Mouse (Mus musculus) forebrain, embryonic 14.5 days (tissue): ENCODE results near the gene Apoa5. TPM values are rescaled to one million over a fixed set of nuclear protein-coding genes. Genes with fewer than 3 reads are reported as not detected.
"Not testable (repeated sequence)": the region's sequence is repeated elsewhere in the genome, so short reads cannot be mapped to it uniquely, and the experiment has no call there.

Experiments used
- ATAC-seq: fragments of 200-750 bp; cut with Nextera tagmentation; 2 replicates; pipeline ENCODE4 v1.8.0; 2017; ENCODE audit warnings: mild to moderate bottlenecking, moderate library complexity
- DNase-seq: peaks from one replicate; pipeline ENCODE4 v3.0.0-alpha.2; 2015; ENCODE audit warnings: low spot score
- H3K27ac ChIP-seq: fragments of 300-500 bp; sonication (generic); 2 replicates; pipeline ENCODE4 v1.5.1; 2014; ENCODE audit warnings: low read depth, mild to moderate bottlenecking, control low read depth, low read length, moderate library complexity
- H3K27me3 ChIP-seq: fragments of 300-500 bp; sonication (generic); replicated peaks from 2 replicates; pipeline ENCODE4 v1.6.1; 2014; ENCODE audit warnings: low read length, control low read depth, mixed read lengths; ENCODE audit not compliant: control insufficient read depth, insufficient read depth
- H3K36me3 ChIP-seq: fragments of 300-500 bp; sonication (generic); 2 replicates; pipeline ENCODE4 v1.6.1; 2014; ENCODE audit warnings: low read length, control low read depth; ENCODE audit not compliant: control insufficient read depth, insufficient read depth
- H3K4me1 ChIP-seq: fragments of 300-500 bp; sonication (generic); 2 replicates; pipeline ENCODE4 v1.6.1; 2014; ENCODE audit warnings: antibody characterized with exemption, low read length, control low read depth; ENCODE audit not compliant: control insufficient read depth, insufficient read depth
- H3K4me2 ChIP-seq: fragments of 300-500 bp; sonication (generic); 2 replicates; pipeline ENCODE4 v1.6.1; 2014; ENCODE audit warnings: mild to moderate bottlenecking, control low read depth, low read length
- H3K4me3 ChIP-seq: fragments of 300-500 bp; sonication (generic); 2 replicates; pipeline ENCODE4 v1.5.1; 2014; ENCODE audit warnings: low read depth, low read length, control low read depth
- H3K9ac ChIP-seq: fragments of 300-500 bp; sonication (generic); 2 replicates; pipeline ENCODE4 v1.6.1; 2014; ENCODE audit warnings: mild to moderate bottlenecking, low read length, control low read depth, moderate library complexity
- H3K9me3 ChIP-seq: fragments of 300-500 bp; sonication (generic); replicated peaks from 2 replicates; pipeline ENCODE4 v1.6.1; 2016; ENCODE audit warnings: low read length, control low read depth, mixed read lengths; ENCODE audit not compliant: control insufficient read depth
- WGBS: fragments of 180-500 bp; shearing (Covaris S2); extraction: QIAGEN DNeasy Blood & Tissue Kit; methylation state at CpG from one replicate; pipeline ENCODE4 v1.1.7; 2014; 5-methylcytosine and 5-hydroxymethylcytosine counted together
- polyA plus RNA-seq: library from polyadenylated mRNA; unstranded; fragments of >200 nt; fragmentation: Nextera tagmentation; extraction: Ambion mirVana; gene quantifications from 2 replicates; pipeline ENCODE4 v1.2.1, GENCODE M21; 2014

The Apoa5 gene
- polyA plus RNA-seq, 1 experiment from 2014 or later, result not detected

DNA sequence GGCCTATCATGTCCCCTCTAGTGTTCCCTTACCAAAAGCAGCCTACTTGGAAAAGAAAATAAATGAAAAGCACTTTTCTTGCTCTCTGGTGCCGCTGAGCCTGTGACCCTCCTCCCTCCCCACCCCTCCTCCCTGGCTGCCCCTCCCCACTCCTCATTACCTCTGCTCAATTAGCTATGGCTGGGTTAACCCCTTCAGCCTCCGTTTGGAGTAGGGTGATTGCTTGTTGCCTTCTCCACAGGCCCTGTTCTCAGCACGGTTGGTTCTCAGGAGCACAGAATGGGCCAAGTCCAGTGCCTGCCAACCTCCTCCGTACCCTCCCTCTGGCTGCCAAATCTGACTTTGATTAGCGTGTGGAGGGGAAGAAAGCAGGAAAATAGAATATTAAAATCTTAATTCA, 48.0 kb downstream of the Apoa5 start:
- Histone ChIP-seq H3K4me1 (peaks cover 20% of the 10 kb centered on the region), H3K4me3 (no peak overlapping the region), H3K27me3 (no peaks in the 10 kb centered on the region), H3K27ac (0 out of 2 replicates have a peak overlapping the region, but pooled peaks have one; percentile 16), H3K9ac (no peak overlapping the region), H3K4me2 (peak overlapping the region; percentile 22), H3K36me3 (no peaks in the 10 kb centered on the region), H3K9me3 (0 out of 2 replicates have a peak, but pooled peaks cover 2% of the 10 kb centered on the region)
- 2% methylated on average over 5 of the region's 5 CpGs for WGBS
- DNase-seq (peak; percentile 72), ATAC-seq (peak; percentile 57; the same call in 1 of the 2 replicates)

- WGBS, result 15% methylated on average over 8 of the region's 8 CpGs
- DNase-seq, result peak; percentile 60
- ATAC-seq, result peak; percentile 47; the same call in 1 of the 2 replicates
- 0 out of 2 replicates have a peak overlapping the region, but pooled peaks have one; percentile 1 for H3K4me2 ChIP-seq
- H3K9me3 ChIP-seq, result 0 out of 2 replicates have a peak, but pooled peaks cover 2% of the 10 kb centered on the region
- peaks cover 20% of the 10 kb centered on the region for H3K4me1 ChIP-seq
- H3K36me3 ChIP-seq, result no peaks in the 10 kb centered on the region
- H3K9ac ChIP-seq, result no peak overlapping the region
- H3K27ac ChIP-seq, result peak overlapping the region; percentile 33; the same call in 1 of the 2 replicates
- no peaks in the 10 kb centered on the region for H3K27me3 ChIP-seq
- no peak overlapping the region for H3K4me3 ChIP-seq
Measured at GRCm38 (mm10) chr9:46316909-46317308, 48.5 kb downstream of the Apoa5 start.

- no peak overlapping the region for H3K4me2 ChIP-seq
- H3K9ac ChIP-seq, result no peak overlapping the region
- H3K27ac ChIP-seq, result no peak overlapping the region
- DNase-seq (no peak), ATAC-seq (no peak)
- H3K4me3 ChIP-seq, result no peak overlapping the region
- H3K9me3 ChIP-seq, result 0 out of 2 replicates have a peak, but pooled peaks cover 2% of the 10 kb centered on the region
- H3K36me3 ChIP-seq, result no peaks in the 10 kb centered on the region
- H3K27me3 ChIP-seq, result no peaks in the 10 kb centered on the region
- WGBS, result 92% methylated on average over 3 of the region's 3 CpGs
- peaks cover 20% of the 10 kb centered on the region for H3K4me1 ChIP-seq
Measured at GRCm38 (mm10) chr9:46317957-46318356, 49.5 kb downstream of the Apoa5 start.

- WGBS, result 87% methylated on average over 6 of the region's 6 CpGs
- H3K36me3 ChIP-seq, H3K27me3 ChIP-seq, H3K9ac ChIP-seq, H3K27ac ChIP-seq, DNase-seq, ATAC-seq, H3K4me2 ChIP-seq, H3K4me3 ChIP-seq, H3K9me3 ChIP-seq: not testable (repeated sequence)
- peaks cover 20% of the 10 kb centered on the region for H3K4me1 ChIP-seq
Measured at GRCm38 (mm10) chr9:46319886-46320285, 51.5 kb downstream of the Apoa5 start, which contains the start of gene 4931429L15Rik. Gene 4931429L15Rik (minus strand): TSS chr9:46319986.

DNA sequence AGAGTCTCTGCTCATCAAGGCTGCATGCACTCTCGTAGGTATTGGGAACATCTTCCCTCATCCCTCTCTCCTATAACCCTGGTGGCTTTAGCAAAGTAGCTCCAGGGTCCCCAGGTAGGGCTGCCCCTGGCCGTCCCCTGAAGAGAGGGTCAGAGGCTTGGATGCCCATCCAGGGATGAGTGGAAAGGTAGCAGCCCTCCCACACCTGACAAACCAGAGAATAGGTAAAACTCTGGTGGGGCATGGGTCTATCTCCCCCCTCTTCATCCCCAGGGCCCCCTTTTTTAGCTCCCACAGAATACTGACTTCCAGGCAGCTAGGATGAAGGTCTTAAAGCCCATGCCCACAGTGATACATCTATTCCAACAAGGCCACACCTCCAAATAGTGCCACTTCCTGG, 52.0 kb downstream of the Apoa5 start:
- Histone ChIP-seq H3K4me2 (no peak overlapping the region), H3K9me3 (0 out of 2 replicates have a peak, but pooled peaks cover 2% of the 10 kb centered on the region), H3K27ac (no peak overlapping the region), H3K36me3 (no peaks in the 10 kb centered on the region), H3K9ac (no peak overlapping the region), H3K4me1 (peaks cover 17% of the 10 kb centered on the region), H3K4me3 (no peak overlapping the region), H3K27me3 (no peaks in the 10 kb centered on the region)
- 90% methylated on average over 2 of the region's 2 CpGs for WGBS
- ATAC-seq (no peak), DNase-seq (no peak)

Other genes starting within 250 kb of the Apoa5 start
- gene Apoa1, start 40.1 kb upstream of the Apoa5 start, polyA plus RNA-seq, result 1.6 and 2.0 TPM in 2 replicates
- not detected in 2 replicates for gene Apoc3, start 33.0 kb upstream of the Apoa5 start, polyA plus RNA-seq
- not detected in 2 replicates for gene Apoa4, start 27.9 kb upstream of the Apoa5 start, polyA plus RNA-seq
- 68.8 and 70.1 TPM in 2 replicates for gene Zpr1, start 4.4 kb downstream of the Apoa5 start, polyA plus RNA-seq
- 14.9 and 18.7 TPM in 2 replicates for gene Bud13, start 14.4 kb downstream of the Apoa5 start, polyA plus RNA-seq
- not detected in 2 replicates for gene 4931429L15Rik, start 51.4 kb downstream of the Apoa5 start, polyA plus RNA-seq